Mouse (Mus musculus): ENCODE data around the gene Ccdc124. TPM values are rescaled to one million over a fixed set of nuclear protein-coding genes. Genes with fewer than 3 reads are reported as not detected.
A peak's percentile ranks its signal among the peaks of the same experiment; 100 is the strongest.

The Ccdc124 gene
- polyA plus RNA-seq, 1 experiment from 2014 or later: 127 TPM

GRCm38 (mm10) chr8:70868559-70869198, 5.1 kb downstream of the Ccdc124 start:
- Histone ChIP-seq H3K9ac (replicated peaks) (peak overlapping the region; percentile 47; the same call in 1 of the 2 replicates), H3K4me1 (replicated peaks) (peaks cover 51% of the 10 kb centered on the region)
- WGBS: 15% methylated on average over 40 of the region's 40 CpGs

GRCm38 (mm10) chr8:70866566-70866965, 7.2 kb downstream of the Ccdc124 start:
- H3K4me1 ChIP-seq (replicated peaks): peaks cover 57% of the 10 kb centered on the region
- WGBS: 89% methylated on average over 7 of the region's 7 CpGs
- no peaks in the 10 kb centered on the region for H3K9me3 ChIP-seq
- H3K27ac ChIP-seq: peak overlapping the region; percentile 90
- ATAC-seq (ENCODE audit: insufficient number of reproducible peaks, insufficient read depth, low FRiP score, low TSS enrichment, low read depth): no peak
- peaks cover 29% of the 10 kb centered on the region for H3K27me3 ChIP-seq
- peaks cover 10% of the 10 kb centered on the region; the same call in 1 of the 2 replicates for H3K36me3 ChIP-seq
- H3K9ac ChIP-seq (replicated peaks): no peak overlapping the region
- H3K4me3 ChIP-seq (replicated peaks): peak overlapping the region; percentile 55; the same call in 1 of the 2 replicates
- peak overlapping the region; percentile 96; the same call in 1 of the 2 replicates for H3K4me2 ChIP-seq

More at GRCm38 (mm10) chr8:70868559-70869198, 5.1 kb downstream of the Ccdc124 start:
- no peak for ATAC-seq (ENCODE audit: insufficient number of reproducible peaks, insufficient read depth, low FRiP score, low TSS enrichment, low read depth)
- Histone ChIP-seq H3K9me3 (no peaks in the 10 kb centered on the region), H3K4me3 (replicated peaks) (peak overlapping the region; percentile 29), H3K36me3 (peaks cover 10% of the 10 kb centered on the region; the same call in 1 of the 2 replicates), H3K27ac (peak overlapping the region; percentile 69), H3K27me3 (peaks cover 8% of the 10 kb centered on the region; the same call in 1 of the 2 replicates), H3K4me2 (peak overlapping the region; percentile 55)

GRCm38 (mm10) chr8:70866001-70866520, 7.7 kb downstream of the Ccdc124 start:
- Histone ChIP-seq H3K36me3 (peaks cover 10% of the 10 kb centered on the region; the same call in 1 of the 2 replicates), H3K27me3 (peaks cover 34% of the 10 kb centered on the region), H3K4me3 (replicated peaks) (peak overlapping the region; percentile 55), H3K4me1 (replicated peaks) (peaks cover 57% of the 10 kb centered on the region), H3K27ac (peak overlapping the region; percentile 90), H3K4me2 (peak overlapping the region; percentile 96), H3K9me3 (no peaks in the 10 kb centered on the region), H3K9ac (replicated peaks) (peak overlapping the region; percentile 45; the same call in 1 of the 2 replicates)
- WGBS: 9% methylated on average over 12 of the region's 12 CpGs
- ATAC-seq (ENCODE audit: insufficient number of reproducible peaks, insufficient read depth, low FRiP score, low TSS enrichment, low read depth): no peak; the same call in 1 of the 2 replicates

DNA sequence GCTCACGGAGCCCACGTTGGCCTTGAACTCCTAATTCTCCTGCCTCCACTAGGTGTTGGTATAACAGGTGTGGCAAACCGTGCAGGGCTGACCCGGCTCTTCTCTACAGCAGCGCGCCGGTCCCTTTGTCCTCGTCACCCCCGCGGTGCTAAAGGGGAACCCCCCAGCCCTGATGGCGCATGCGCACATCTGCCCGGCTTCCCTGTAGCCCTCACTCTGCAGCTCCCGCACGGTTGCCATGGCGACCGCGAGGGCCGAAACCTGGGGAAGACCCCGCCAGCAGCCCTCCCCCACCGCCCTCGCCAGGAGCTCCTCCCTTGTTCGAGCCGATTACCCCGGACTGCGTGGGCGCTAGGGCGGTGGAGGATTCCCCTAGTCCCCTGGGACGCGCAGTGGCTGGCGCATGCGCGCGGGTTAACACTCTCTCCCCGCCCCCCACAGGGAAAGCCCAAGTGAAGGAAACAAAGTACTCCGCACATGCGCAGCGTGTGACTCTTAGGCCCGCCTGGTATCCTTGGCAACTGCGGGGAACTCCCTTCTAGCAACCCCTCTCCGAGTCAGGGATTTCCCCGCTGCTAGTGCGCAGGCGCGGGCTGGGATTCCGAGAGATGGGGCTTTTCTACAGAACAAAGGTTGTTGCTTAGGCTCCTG, 8.3 kb downstream of the Ccdc124 start:
- no peaks in the 10 kb centered on the region for H3K9me3 ChIP-seq
- peak overlapping the region; percentile 71 for H3K9ac ChIP-seq (replicated peaks)
- H3K27ac ChIP-seq: peak overlapping the region; percentile 90
- peak overlapping the region; percentile 96 for H3K4me2 ChIP-seq
- ATAC-seq (ENCODE audit: insufficient number of reproducible peaks, insufficient read depth, low FRiP score, low TSS enrichment, low read depth): peak; percentile 80
- H3K36me3 ChIP-seq: peaks cover 10% of the 10 kb centered on the region; the same call in 1 of the 2 replicates
- H3K4me3 ChIP-seq (replicated peaks): peak overlapping the region; percentile 55
- H3K4me1 ChIP-seq (replicated peaks): peaks cover 57% of the 10 kb centered on the region
- H3K27me3 ChIP-seq: peaks cover 34% of the 10 kb centered on the region
- under 1% methylated on average over 45 of the region's 46 CpGs for WGBS

GRCm38 (mm10) chr8:70864712-70865221, 9.0 kb downstream of the Ccdc124 start:
- WGBS: 3% methylated on average over 24 of the region's 24 CpGs
- no peaks in the 10 kb centered on the region for H3K9me3 ChIP-seq
- H3K9ac ChIP-seq (replicated peaks): peak overlapping the region; percentile 71
- H3K36me3 ChIP-seq: peaks cover 10% of the 10 kb centered on the region; the same call in 1 of the 2 replicates
- H3K27me3 ChIP-seq: peaks cover 34% of the 10 kb centered on the region
- H3K27ac ChIP-seq: peak overlapping the region; percentile 84
- H3K4me1 ChIP-seq (replicated peaks): peaks cover 57% of the 10 kb centered on the region
- peak overlapping the region; percentile 55 for H3K4me3 ChIP-seq (replicated peaks)
- peak overlapping the region; percentile 96 for H3K4me2 ChIP-seq
- peak; percentile 11 for ATAC-seq (ENCODE audit: insufficient number of reproducible peaks, insufficient read depth, low FRiP score, low TSS enrichment, low read depth)

GRCm38 (mm10) chr8:70863956-70864711, 9.6 kb downstream of the Ccdc124 start:
- Histone ChIP-seq H3K4me3 (replicated peaks) (peak overlapping the region; percentile 55), H3K27ac (peak overlapping the region; percentile 84), H3K9ac (replicated peaks) (peak overlapping the region; percentile 71), H3K4me1 (replicated peaks) (peaks cover 54% of the 10 kb centered on the region), H3K27me3 (peaks cover 34% of the 10 kb centered on the region), H3K4me2 (peak overlapping the region; percentile 96), H3K9me3 (no peaks in the 10 kb centered on the region), H3K36me3 (peaks cover 10% of the 10 kb centered on the region; the same call in 1 of the 2 replicates)
- no peak for ATAC-seq (ENCODE audit: insufficient number of reproducible peaks, insufficient read depth, low FRiP score, low TSS enrichment, low read depth)
- 1% methylated on average over 46 of the region's 46 CpGs for WGBS

DNA sequence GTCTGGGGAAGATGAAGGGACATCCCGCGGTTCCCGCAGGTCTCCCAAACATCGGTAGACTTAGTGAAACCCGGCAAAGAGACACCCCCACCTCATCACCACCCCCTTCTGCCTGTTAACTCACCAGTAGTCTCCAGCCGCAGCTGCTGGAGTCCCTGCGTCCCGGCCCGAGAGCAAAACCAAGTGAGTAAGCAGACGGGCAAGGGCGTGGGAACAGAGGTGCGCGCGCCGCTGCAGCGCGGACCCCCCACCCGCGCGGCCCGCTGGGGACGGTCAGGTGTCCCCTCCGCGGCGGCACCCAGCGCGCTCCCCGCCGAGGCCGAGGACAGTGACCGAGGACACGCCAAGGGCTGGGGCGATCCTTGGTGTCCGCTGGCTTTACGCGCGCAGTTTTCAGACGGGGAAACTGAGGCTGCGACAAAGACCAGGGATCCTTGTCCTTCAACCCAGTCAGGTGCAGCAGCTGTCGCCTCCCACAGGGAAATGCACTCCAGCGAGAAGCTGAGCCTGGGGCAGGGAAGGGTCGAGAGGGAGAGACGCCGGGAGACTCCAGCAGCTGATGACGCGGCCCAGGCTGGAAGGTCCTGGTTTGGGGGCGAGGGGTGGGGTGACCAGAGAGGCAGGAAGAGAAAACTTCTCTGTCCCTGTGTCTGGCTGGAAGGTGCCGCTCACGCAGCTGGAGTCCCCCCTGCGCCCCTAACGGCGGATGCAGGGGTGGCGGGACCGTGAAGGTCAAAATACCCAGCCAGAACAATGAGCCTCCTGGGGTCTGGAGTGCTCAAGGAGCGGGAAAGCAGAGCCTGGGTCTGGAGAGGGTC, 10.7 kb downstream of the Ccdc124 start, which contains the start of gene Kcnn1:
TSS of gene Kcnn1 (minus strand) at position 435 of the 818 bp plus-strand sequence.
- Histone ChIP-seq H3K27me3 (peaks cover 34% of the 10 kb centered on the region), H3K4me2 (peak within 1 kb of the TSS; percentile 96), H3K9me3 (no peaks in the 10 kb centered on the region), H3K4me1 (replicated peaks) (peaks cover 54% of the 10 kb centered on the region), H3K9ac (replicated peaks) (peak within 1 kb of the TSS; percentile 71), H3K4me3 (replicated peaks) (peak within 1 kb of the TSS; percentile 55), H3K27ac (peak within 1 kb of the TSS; percentile 84; the same call in 1 of the 2 replicates), H3K36me3 (peaks cover 6% of the 10 kb centered on the region; the same call in 1 of the 2 replicates)
- WGBS: under 1% methylated on average over 53 of the region's 55 CpGs
- no peak for ATAC-seq (ENCODE audit: insufficient number of reproducible peaks, insufficient read depth, low FRiP score, low TSS enrichment, low read depth)

DNA sequence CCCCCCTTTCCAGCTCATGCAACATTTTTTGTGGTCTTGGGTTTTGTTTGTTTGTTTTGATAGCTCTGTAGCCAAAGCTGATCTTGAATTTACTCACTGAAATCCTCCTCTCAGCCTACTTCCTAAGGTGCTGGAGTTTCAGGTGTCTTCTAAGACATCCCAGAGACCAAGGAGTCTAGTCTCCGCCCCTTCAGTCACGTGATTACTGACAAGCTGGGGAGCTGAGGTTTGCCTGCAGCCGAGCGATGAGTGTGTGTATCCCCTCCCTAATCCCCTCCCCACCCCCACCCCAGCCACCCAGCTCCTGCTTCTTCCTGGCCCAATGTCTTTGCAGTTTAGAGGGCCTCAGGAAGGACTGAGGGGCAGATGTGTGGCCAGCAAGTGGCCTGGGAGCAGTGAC, 16.2 kb downstream of the Ccdc124 start:
- Histone ChIP-seq H3K27me3 (peaks cover 14% of the 10 kb centered on the region), H3K9ac (replicated peaks) (0 out of 2 replicates have a peak overlapping the region, but pooled peaks have one; percentile 27), H3K27ac (0 out of 2 replicates have a peak overlapping the region, but pooled peaks have one; percentile 25), H3K4me1 (replicated peaks) (peaks cover 38% of the 10 kb centered on the region), H3K9me3 (no peaks in the 10 kb centered on the region), H3K4me2 (peak overlapping the region; percentile 88; the same call in 1 of the 2 replicates), H3K4me3 (replicated peaks) (0 out of 2 replicates have a peak overlapping the region, but pooled peaks have one; percentile 2), H3K36me3 (peaks cover 2% of the 10 kb centered on the region; the same call in 1 of the 2 replicates)
- WGBS: 11% methylated on average over 4 of the region's 4 CpGs
- no peak for ATAC-seq (ENCODE audit: insufficient number of reproducible peaks, insufficient read depth, low FRiP score, low TSS enrichment, low read depth)

DNA sequence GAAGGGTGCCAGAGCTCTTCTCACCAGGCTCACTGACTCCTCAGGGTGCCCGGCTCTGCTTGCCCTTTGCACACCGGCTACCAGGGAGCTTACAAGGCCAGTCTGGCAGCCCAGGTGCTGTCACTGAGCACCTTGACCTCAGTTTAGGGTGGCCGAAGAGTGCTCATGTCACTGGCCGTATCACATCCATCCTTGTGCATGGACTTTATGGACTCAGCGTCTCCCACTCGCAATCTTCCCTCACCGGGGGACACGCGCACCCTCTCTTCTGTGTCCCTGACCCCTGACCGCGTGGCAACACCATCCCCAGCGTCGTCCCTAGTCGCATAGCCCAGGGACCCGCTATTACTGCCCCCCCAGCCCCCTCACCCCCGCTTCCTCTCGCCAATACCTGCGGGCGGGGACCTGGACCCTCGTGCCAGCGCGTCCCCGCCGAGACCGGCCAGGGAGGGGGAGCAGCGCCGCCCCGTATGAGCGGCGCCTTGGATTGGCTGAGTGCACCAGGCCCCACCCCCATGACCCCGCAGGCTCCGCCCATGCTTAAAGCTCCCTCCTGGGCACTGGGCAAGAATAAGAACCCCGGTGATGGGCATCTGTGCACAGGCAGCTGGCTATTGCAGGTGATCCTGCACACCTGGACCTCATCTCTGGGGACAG, 17.1 kb downstream of the Ccdc124 start:
- Histone ChIP-seq H3K36me3 (peaks cover 5% of the 10 kb centered on the region; the same call in 1 of the 2 replicates), H3K27me3 (peaks cover 6% of the 10 kb centered on the region), H3K9ac (replicated peaks) (peak overlapping the region; percentile 60), H3K27ac (no peak overlapping the region), H3K4me3 (replicated peaks) (peak overlapping the region; percentile 53), H3K4me1 (replicated peaks) (peaks cover 41% of the 10 kb centered on the region), H3K9me3 (no peaks in the 10 kb centered on the region), H3K4me2 (peak overlapping the region; percentile 88)
- ATAC-seq (ENCODE audit: insufficient number of reproducible peaks, insufficient read depth, low FRiP score, low TSS enrichment, low read depth): peak; percentile 66; the same call in 1 of the 2 replicates
- WGBS: 7% methylated on average over 33 of the region's 33 CpGs
